Mouse (Mus musculus) gastrocnemius, postnatal 4 days (tissue): ENCODE results near the gene Rere. TPM values are rescaled to one million over a fixed set of nuclear protein-coding genes. Genes with fewer than 3 reads are reported as not detected.
"Not testable (repeated sequence)": the region's sequence is repeated elsewhere in the genome, so short reads cannot be mapped to it uniquely, and the experiment has no call there.

Experiments used
- DNase-seq, 2 experiments: peaks; one replicate each; pipeline ENCODE4 v3.0.0; 2021 to 2022; ENCODE audit warnings: low spot score in 2 of 2, mixed read lengths in 2 of 2
- total RNA-seq, 2 experiments: library from RNA; stranded (reverse); gene quantifications; 2 replicates each; pipeline ENCODE4 v1.2.3; 2021

Rere gene
- total RNA-seq, 2 experiments from 2014 or later, result 68.1 to 70.3 TPM

DNA sequence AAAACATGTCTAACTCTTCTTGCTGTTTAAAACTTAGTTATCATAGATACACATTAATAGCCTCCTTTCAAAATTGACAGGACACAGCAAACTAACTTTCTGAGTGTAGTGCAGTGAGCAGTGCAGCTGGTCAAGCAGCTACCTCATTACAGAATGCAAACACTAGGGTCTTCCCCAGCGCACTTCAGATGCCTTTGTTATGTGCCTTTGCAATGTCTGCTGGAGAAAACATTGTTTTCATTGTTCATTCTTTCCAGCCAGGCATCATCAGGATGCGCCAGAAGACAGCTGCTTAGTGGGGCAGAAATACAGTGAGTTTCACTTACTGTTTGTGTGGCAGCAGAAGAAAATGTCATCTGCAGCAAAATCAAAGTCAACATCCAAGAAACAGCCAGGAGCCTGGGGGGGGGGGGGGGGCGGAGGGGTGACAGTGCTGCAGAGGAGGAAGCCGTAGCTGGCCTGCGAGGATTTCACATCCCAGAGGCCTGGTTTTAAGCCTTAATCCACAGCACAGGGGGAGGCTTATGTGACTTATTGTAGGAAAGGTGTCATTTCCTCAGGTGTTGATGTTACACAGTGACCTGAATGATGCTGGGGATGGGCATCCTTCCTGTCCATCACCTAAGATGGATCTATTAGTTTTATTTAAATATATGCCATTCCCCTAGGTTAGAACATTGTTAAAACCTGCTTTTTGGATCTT is 259.1 kb downstream of the Rere start:
- no peak for DNase-seq

DNA sequence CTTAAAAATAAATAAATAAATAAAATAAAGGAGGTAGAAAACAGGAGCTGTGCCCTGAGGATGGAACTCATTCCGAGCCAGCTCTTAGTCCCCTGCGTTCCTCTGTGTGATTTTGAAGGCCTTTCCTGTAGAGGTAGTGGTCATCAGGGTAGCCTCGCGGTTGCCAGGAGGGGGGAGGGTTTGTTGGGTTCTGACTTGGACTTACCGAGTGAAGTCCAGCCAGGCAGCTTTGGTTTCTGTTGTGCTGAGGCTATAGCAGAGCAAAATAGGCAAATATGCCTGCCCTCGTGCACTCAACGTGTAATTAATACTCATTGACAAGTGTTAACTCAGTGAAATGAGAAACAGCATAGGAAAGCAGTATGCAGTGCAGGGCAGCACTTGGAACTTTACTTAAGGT is 262.8 kb downstream of the Rere start:
- DNase-seq, result no peak

DNA sequence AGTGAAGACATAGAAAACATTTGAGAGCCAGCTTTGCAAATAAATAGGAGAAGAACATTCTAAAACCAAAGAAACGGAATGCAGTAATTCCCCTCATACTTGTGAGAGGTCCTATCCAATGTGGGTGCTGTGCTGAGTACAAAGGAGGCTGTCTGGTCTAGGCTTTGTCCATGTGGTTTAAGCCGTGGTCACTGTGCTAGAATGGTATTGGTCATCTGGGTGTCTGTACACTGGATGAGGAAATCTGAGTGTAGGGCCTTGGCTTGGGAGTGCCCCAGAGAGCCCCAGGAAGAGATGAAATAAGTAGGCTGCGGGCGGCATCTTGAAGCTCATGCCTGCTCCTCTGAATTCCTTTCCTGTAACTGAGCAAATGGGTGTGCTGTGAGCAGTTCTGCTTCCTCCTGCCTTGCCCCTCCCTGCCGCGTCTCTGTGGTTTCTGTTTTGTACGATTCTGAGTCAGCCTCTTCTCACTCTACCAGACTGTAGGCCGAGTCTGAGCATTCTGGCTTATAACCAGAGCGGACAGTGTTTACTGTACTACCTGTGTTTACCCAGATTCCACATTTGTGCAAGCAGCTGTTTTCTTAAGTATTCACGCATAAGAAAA is 263.3 kb downstream of the Rere start:
- DNase-seq, result peak in 1 of 2 experiments; percentile 27

DNA sequence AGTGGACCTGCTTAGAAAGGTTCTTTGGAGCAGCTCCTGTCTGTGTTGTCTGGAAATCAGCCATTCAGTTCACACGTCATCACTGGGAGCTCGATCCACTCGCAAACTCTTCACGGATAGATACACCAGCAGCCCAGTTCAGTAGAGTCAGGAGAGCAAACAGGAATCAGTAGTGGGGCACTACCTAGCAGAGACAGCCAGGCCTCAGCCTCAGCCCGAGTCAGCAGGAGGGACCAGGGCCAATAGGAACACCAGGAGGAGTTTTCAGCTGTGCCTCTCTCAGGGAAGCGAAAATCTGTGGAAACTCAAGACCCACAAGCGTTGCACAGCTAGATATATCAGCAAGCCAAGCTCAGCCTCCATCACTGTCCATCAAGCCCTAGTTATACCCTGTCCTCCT is 264.3 kb downstream of the Rere start:
- no peak for DNase-seq

DNA sequence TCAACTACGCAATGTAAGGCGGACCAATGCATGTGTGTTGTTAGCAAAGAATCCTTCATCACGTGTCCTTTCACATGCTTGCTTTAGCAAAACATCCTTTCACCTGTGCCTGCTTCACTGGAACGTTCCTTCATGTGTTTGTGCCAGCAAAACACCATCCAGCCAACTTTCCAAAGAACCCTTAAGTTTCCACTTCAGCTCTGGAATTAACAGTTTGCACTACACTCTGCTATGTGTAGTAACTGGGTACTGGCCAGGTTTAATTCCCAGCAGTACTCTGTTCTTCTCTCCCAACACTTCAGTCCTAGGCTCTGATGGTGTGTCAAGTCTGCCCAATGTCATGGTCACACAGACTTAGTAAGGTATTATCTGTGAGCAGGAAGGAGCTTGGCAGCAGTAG is 264.9 kb downstream of the Rere start:
- not testable (repeated sequence) for DNase-seq

DNA sequence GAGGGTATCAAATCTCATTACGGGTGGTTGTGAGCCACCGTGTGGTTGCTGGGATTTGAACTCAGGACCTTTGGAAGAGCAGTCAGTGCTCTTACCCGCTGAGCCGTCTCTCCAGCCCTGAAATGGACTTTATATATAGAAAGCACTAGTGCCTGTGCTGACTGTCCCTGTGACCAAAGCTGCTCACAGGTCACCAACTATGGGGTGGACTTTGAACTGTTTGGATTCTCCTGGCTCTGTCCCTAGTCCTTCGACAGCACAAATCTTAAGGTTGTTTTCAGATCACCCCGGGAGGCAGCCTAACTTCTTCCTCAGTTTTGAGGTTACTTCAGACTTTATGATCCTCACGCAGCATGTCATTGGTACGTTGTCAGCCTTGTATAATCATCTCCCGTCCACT is 267.9 kb downstream of the Rere start:
- no peak for DNase-seq

DNA sequence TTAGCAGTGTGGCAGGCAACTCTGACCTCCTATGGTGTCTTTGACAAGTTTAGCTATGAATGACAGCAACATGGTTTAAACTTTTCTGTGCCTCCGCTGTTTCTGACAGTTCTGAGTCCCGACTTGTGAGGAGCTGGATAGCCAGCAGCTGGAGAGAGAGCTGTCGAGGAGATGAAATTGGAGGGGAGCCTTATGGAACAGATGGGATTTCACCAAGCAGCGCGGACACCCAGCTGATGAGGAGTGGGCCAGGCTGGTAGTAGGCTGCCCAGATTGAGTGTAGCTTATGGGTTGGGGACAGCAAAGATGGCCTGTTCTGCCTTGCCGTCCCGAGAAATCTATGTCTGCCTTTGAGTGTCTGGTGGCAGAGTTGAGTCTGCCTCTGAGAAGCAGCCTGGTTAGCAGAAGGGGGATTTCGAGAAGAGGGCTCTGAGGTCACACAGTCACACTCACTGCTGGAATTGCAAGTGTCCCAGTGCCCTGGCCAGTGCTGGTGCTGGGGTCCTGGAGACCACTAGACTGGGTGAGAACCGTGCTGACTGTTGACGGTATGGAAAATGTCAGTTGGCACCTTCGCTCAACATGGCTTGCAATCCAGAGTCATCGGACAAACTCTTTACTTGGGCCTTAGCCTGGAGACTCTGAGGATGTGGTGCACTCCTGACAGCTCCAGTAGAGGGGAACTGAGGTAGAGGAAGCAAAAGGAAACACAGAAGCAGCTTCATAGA is 268.7 kb downstream of the Rere start:
- DNase-seq, result no peak

GRCm38 (mm10) chr4:150551390-150551789 is 269.9 kb downstream of the Rere start:
- DNase-seq, result no peak

DNA sequence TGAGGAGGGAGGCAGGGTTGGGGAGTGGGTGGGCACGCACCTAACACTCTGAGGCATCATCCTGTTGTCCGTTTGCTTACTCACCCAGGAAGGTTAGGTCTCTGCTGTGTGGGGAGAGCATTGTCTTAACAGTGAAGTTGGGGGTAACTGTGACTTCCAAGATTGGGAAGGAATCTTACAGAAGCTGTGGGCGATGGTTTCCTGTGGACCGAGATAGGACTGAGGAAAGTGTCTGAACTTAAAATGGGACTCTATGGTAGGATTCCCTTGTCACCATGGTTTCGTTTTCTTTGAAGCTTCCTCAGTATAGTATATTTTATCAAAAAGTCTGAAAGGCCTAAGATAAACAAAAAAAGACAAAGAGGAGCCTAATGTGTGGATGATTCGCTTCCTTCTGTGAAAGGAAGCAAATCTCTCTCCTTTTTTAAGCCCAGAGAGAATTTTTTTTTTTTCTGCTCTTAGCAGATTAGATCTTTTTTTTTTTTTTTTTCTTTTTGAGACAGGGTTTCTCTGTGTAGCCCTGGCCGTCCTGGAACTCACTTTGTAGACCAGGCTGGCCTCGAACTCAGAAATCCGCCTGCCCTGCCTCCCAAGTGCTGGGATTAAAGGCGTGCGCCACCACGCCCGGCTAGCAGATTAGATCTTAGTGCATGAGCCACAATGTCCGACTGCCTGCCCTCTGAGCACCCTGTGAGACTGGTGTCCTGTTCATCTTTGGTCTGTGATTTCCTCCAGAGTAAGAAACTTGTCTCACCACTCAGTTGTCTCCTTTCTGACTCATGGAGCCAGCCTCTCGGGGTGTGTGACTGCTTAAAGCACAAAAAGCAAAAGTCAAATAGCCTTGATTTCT is 271.5 kb downstream of the Rere start:
- DNase-seq, result no peak

- no peak for DNase-seq
Measured at GRCm38 (mm10) chr4:150555783-150556182, 274.3 kb downstream of the Rere start.

DNA sequence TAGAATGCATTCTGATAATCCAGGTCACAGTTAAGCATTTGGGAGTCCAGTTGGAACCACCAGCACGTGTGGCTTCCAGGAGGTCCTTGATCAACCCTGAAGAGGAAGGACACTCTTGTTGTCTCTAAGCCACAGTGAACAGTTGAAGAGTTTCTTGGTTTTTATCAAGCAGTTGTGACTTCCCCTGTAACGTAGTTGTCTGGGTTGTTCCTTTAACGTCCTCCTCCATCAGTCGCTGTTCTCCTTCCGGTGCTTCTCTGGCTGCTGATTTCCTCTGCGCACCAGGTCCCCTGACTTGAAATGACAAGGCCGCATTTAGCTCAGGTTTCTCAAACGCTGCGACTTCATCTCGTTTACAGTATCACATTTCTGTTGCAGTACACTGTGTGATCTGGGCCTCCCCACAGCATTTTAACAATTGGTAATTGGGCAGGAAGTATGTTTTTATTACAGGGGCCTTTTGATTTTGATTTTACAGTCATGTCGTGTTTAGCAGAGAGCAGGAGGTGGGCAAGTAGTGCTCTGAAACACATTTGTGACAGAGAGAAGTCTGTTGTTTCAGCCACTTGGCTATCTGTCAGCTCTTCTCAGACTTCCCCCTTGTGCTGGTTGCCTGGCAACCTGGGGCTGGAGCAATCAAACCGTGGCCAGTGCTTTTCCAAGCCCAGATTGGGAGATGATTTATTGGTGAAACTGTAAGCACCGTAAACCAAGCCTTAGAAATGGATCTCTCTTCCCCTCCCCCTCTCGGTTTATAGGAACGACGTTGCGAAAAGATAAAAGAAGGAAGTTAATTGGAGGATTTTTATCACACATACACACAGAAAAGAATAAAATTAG is 275.2 kb downstream of the Rere start:
- DNase-seq, result peak; percentile 53 to 75

- DNase-seq, result not testable (repeated sequence)
Measured at GRCm38 (mm10) chr4:150557289-150557688, 275.8 kb downstream of the Rere start.

GRCm38 (mm10) chr4:150557976-150558375 is 276.5 kb downstream of the Rere start:
- DNase-seq, result no peak

GRCm38 (mm10) chr4:150559514-150559913 is 278.1 kb downstream of the Rere start:
- DNase-seq, result no peak

- DNase-seq, result no peak
Measured at GRCm38 (mm10) chr4:150563281-150563680, 281.8 kb downstream of the Rere start.

DNA sequence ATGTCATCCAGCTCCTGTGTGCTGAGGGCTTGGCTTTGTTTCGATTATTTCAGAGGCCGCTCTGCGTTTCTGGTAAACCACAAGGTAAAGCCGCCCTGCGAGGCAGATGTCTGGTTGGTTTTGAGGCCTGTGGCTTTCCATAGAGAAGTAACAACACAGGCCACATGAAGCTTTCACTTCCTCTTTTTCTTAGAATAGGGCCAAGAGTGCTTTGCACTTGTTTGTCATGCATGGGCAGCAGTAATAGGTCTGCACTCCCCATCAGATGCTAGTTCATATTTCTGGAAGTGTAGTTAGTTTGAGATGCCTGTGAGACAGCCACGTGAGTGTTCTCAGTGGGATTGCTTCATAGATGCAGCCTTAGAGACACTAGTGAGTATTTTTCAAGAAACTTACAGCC is 284.7 kb downstream of the Rere start:
- DNase-seq, result peak in 1 of 2 experiments; percentile 22

DNA sequence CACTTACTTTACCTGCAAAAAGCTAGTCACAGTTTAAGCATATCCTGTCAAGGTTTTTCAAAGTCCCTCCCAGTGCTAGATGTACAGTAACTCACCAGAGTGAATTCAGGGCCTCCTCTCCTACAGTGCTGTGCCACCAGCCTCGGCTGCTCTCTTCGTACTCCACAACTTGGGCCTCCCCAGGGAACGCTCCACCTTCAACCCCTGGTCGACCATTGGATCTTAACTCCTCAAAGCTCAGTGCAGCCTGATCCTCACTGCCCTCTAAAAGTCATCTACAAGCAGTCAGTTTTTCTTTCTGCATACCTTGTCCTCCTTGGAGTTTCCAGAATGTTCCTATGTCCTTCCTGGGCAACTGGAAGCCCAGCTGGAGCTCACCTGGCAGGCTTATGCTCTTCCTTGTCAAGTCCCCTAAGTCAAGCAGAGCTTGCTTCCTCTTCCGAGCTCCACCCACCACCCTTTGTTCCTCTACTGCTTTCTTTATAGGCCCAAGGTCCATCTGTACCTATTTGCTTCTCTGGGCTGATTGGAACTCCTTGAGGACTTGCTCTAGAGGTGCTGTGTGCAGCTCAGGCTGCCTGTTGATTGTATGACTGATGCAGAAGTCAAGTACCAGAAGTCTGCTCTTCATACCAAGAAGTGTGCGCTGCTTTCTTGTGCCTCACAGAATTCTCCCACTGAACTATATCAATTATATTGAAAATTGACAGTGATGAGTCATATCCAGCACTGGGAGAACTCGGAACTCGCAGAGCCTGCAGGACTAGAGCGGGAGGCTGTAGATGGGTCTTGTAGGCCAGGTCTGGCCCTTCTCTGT is 287.1 kb downstream of the Rere start:
- DNase-seq, result no peak

- peak; percentile 76 to 81 for DNase-seq
Measured at GRCm38 (mm10) chr4:150569135-150569833, 287.8 kb downstream of the Rere start.
